Mouse (Mus musculus) midbrain, embryonic 16.5 days (tissue): Measurements from ENCODE around the gene Gpr157. TPM values are rescaled to one million over a fixed set of nuclear protein-coding genes. Genes with fewer than 3 reads are reported as not detected.

Experiments used
- ATAC-seq: fragments of 200-750 bp; cut with Nextera tagmentation; 2 replicates; pipeline ENCODE4 v1.8.0; 2017; ENCODE audit warnings: moderate TSS enrichment
- H3K27ac ChIP-seq: fragments of 300-500 bp; sonication (generic); 2 replicates; pipeline ENCODE4 v1.5.1; 2014; ENCODE audit warnings: mild to moderate bottlenecking, low read length, mixed read lengths
- H3K27me3 ChIP-seq: fragments of 300-500 bp; sonication (generic); 2 replicates; pipeline ENCODE4 v1.6.1; 2014; ENCODE audit warnings: low read depth, low read length, mixed read lengths; ENCODE audit not compliant: control insufficient read depth, insufficient read depth
- H3K36me3 ChIP-seq: fragments of 300-500 bp; sonication (generic); 2 replicates; pipeline ENCODE4 v1.6.1; 2014; ENCODE audit warnings: mild to moderate bottlenecking, low read length, moderate library complexity, mixed read lengths; ENCODE audit not compliant: control insufficient read depth, insufficient read depth
- H3K4me1 ChIP-seq: fragments of 300-500 bp; sonication (generic); 2 replicates; pipeline ENCODE4 v1.6.1; 2014; ENCODE audit warnings: mild to moderate bottlenecking, low read length, mixed read lengths; ENCODE audit not compliant: control insufficient read depth, insufficient read depth
- H3K4me2 ChIP-seq: fragments of 300-500 bp; sonication (generic); 2 replicates; pipeline ENCODE4 v1.6.1; 2014; ENCODE audit warnings: mild to moderate bottlenecking, low read length, mixed read lengths
- H3K4me3 ChIP-seq: fragments of 300-500 bp; sonication (generic); 2 replicates; pipeline ENCODE4 v1.5.1; 2014; ENCODE audit warnings: low read depth, mild to moderate bottlenecking, low read length, moderate library complexity, mixed read lengths
- H3K9ac ChIP-seq: fragments of 300-500 bp; sonication (generic); 2 replicates; pipeline ENCODE4 v1.6.1; 2014; ENCODE audit warnings: low read depth, low read length, mixed read lengths
- H3K9me3 ChIP-seq: fragments of 300-500 bp; sonication (generic); replicated peaks from 2 replicates; pipeline ENCODE4 v1.6.1; 2014; ENCODE audit warnings: mild to moderate bottlenecking, low read length, mixed read lengths; ENCODE audit not compliant: control insufficient read depth, poor library complexity, severe bottlenecking
- WGBS: fragments of 180-500 bp; shearing (Covaris S2); extraction: QIAGEN DNeasy Blood & Tissue Kit; methylation state at CpG from one replicate; pipeline ENCODE4 v1.1.7; 2014; 5-methylcytosine and 5-hydroxymethylcytosine counted together
- polyA plus RNA-seq: library from polyadenylated mRNA; unstranded; fragments of >200 nt; fragmentation: Nextera tagmentation; extraction: Ambion mirVana; gene quantifications from 2 replicates; pipeline ENCODE4 v1.2.1, GENCODE M21; 2015

The Gpr157 gene
- polyA plus RNA-seq, 1 experiment from 2014 or later: 0.26 TPM

- no peaks in the 10 kb centered on the region for H3K27me3 ChIP-seq
- H3K9me3 ChIP-seq: no peaks in the 10 kb centered on the region
- H3K27ac ChIP-seq: peak overlapping the region; percentile 6; the same call in 1 of the 2 replicates
- peak overlapping the region; percentile 42 for H3K9ac ChIP-seq
- peak overlapping the region; percentile 49 for H3K4me2 ChIP-seq
- H3K4me1 ChIP-seq: no peaks in the 10 kb centered on the region; the same call in 1 of the 2 replicates
- peak; percentile 81 for ATAC-seq
- WGBS: 30% methylated on average over 9 of the region's 9 CpGs
- no peaks in the 10 kb centered on the region for H3K36me3 ChIP-seq
- H3K4me3 ChIP-seq: peak overlapping the region; percentile 17
These were observed 50.9 kb downstream of the Gpr157 start for GRCm38 (mm10) chr4:150138084-150138543.

- WGBS: 70% methylated on average over 13 of the region's 13 CpGs
- no peak overlapping the region for H3K4me3 ChIP-seq
These were observed 51.9 kb downstream of the Gpr157 start for GRCm38 (mm10) chr4:150139090-150139489.

GRCm38 (mm10) chr4:150140346-150140745 is 53.2 kb downstream of the Gpr157 start:
- Histone ChIP-seq H3K36me3 (no peaks in the 10 kb centered on the region), H3K4me3 (no peak overlapping the region), H3K27ac (no peak overlapping the region), H3K27me3 (no peaks in the 10 kb centered on the region), H3K4me1 (no peaks in the 10 kb centered on the region; the same call in 1 of the 2 replicates), H3K9ac (no peak overlapping the region), H3K4me2 (no peak overlapping the region), H3K9me3 (no peaks in the 10 kb centered on the region)
- 67% methylated on average over 7 of the region's 7 CpGs for WGBS
- ATAC-seq: no peak

More at GRCm38 (mm10) chr4:150139090-150139489, 51.9 kb downstream of the Gpr157 start:
- Histone ChIP-seq H3K9me3 (no peaks in the 10 kb centered on the region), H3K27me3 (no peaks in the 10 kb centered on the region), H3K9ac (no peak overlapping the region), H3K4me1 (no peaks in the 10 kb centered on the region; the same call in 1 of the 2 replicates), H3K36me3 (no peaks in the 10 kb centered on the region), H3K27ac (no peak overlapping the region), H3K4me2 (no peak overlapping the region)
- ATAC-seq: no peak

- no peaks in the 10 kb centered on the region for H3K4me1 ChIP-seq
- no peaks in the 10 kb centered on the region for H3K27me3 ChIP-seq
- no peak for ATAC-seq
- H3K9ac ChIP-seq: no peak overlapping the region
- WGBS: 19% methylated on average over 12 of the region's 12 CpGs
- no peak overlapping the region for H3K27ac ChIP-seq
- H3K4me2 ChIP-seq: no peak overlapping the region
- no peaks in the 10 kb centered on the region for H3K9me3 ChIP-seq
- H3K4me3 ChIP-seq: no peak overlapping the region
- no peaks in the 10 kb centered on the region for H3K36me3 ChIP-seq
These were observed 57.1 kb downstream of the Gpr157 start for GRCm38 (mm10) chr4:150144242-150144641.

GRCm38 (mm10) chr4:150146286-150146685 is 59.1 kb downstream of the Gpr157 start:
- no peaks in the 10 kb centered on the region for H3K9me3 ChIP-seq
- no peak for ATAC-seq
- WGBS: 86% methylated on average over 4 of the region's 4 CpGs

GRCm38 (mm10) chr4:150151045-150151444 is 63.9 kb downstream of the Gpr157 start:
- H3K9me3 ChIP-seq: no peaks in the 10 kb centered on the region
- no peak overlapping the region for H3K27ac ChIP-seq
- no peaks in the 10 kb centered on the region for H3K27me3 ChIP-seq
- H3K4me3 ChIP-seq: no peak overlapping the region
- no peak overlapping the region for H3K9ac ChIP-seq
- no peak for ATAC-seq
- H3K4me1 ChIP-seq: no peaks in the 10 kb centered on the region
- H3K36me3 ChIP-seq: no peaks in the 10 kb centered on the region
- no peak overlapping the region for H3K4me2 ChIP-seq
- 81% methylated on average over 7 of the region's 7 CpGs for WGBS

More at GRCm38 (mm10) chr4:150146286-150146685, 59.1 kb downstream of the Gpr157 start:
- H3K9ac ChIP-seq: no peak overlapping the region
- H3K4me2 ChIP-seq: no peak overlapping the region
- no peaks in the 10 kb centered on the region for H3K4me1 ChIP-seq
- H3K4me3 ChIP-seq: no peak overlapping the region
- H3K36me3 ChIP-seq: no peaks in the 10 kb centered on the region
- no peaks in the 10 kb centered on the region for H3K27me3 ChIP-seq
- H3K27ac ChIP-seq: no peak overlapping the region

GRCm38 (mm10) chr4:150152483-150152882 is 65.3 kb downstream of the Gpr157 start:
- H3K9me3 ChIP-seq: no peaks in the 10 kb centered on the region
- ATAC-seq: no peak
- no peaks in the 10 kb centered on the region for H3K4me1 ChIP-seq
- no peak overlapping the region for H3K4me2 ChIP-seq
- H3K9ac ChIP-seq: no peak overlapping the region
- 91% methylated on average over 8 of the region's 8 CpGs for WGBS
- H3K4me3 ChIP-seq: no peak overlapping the region
- no peak overlapping the region for H3K27ac ChIP-seq
- no peaks in the 10 kb centered on the region for H3K36me3 ChIP-seq
- no peaks in the 10 kb centered on the region for H3K27me3 ChIP-seq

- Histone ChIP-seq H3K9me3 (no peaks in the 10 kb centered on the region), H3K9ac (no peak overlapping the region), H3K27ac (no peak overlapping the region), H3K27me3 (no peaks in the 10 kb centered on the region), H3K4me2 (no peak overlapping the region), H3K4me1 (no peaks in the 10 kb centered on the region), H3K4me3 (no peak overlapping the region), H3K36me3 (no peaks in the 10 kb centered on the region)
- no peak for ATAC-seq
- WGBS: 88% methylated on average over 4 of the region's 4 CpGs
These were observed 68.1 kb downstream of the Gpr157 start for GRCm38 (mm10) chr4:150155301-150155700.
